ENCODE assay signal across 8 mouse cellular contexts in the genomic region with DNA sequence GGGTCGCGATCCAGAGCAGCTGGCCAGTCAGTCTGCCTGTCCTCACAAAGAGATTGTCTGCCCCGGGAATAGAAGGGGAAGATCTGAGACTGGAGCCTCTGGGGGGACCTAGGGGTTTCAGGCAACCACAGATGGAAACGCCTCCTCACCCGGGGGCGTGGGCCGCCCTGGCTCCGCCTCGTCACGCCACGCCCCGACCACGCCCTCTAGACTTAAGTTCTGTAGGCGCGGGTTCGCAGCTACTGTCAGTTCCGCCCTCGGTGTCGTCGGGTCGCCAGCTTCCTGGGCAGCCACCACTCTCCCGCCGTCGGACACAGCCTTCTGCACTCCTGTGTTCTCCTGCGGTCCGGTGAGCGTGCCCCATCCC. TPM values are rescaled to one million over a fixed set of nuclear protein-coding genes. Genes with fewer than 3 reads are reported as not detected.
A peak's percentile ranks its signal among the peaks of the same experiment; 100 is the strongest.
DNase-seq lines count a peak whose midpoint lies in the region; ATAC-seq and TF ChIP-seq lines count a peak whose summit lies in the region.

A gene (plus strand): TSS at position 221 of the 367 bp plus-strand sequence.

- ATAC-seq in hindbrain, embryonic 15.5 days (ENCODE audit: low FRiP score, low read depth), result no peak

- no peaks in the 10 kb centered on the region for H3K27me3 ChIP-seq in MEL (ENCODE audit: control insufficient read depth in 1 of 2, insufficient read depth in 2 of 2, low read length in 2 of 2)
- no peaks in the 10 kb centered on the region for H3K27me3 ChIP-seq in hindbrain, embryonic 15.5 days

- peak; percentile 76 to 97 for TF ChIP-seq POLR2A in MEL (IDR thresholded peaks at IDR 0.05; ENCODE audit: control insufficient read depth in 1 of 2, insufficient read depth in 1 of 2, low read depth in 1 of 2, low read length in 2 of 2, poor library complexity in 1 of 2)

- TF ChIP-seq EP300 in MEL (IDR thresholded peaks at IDR 0.05; ENCODE audit: low read depth in 1 of 2, low read length in 2 of 2), result 0 out of 4 replicates have a peak, but pooled peaks of 1 of the 2 experiments have one; percentile 11

- intact Hi-C loops in gastrocnemius, adult 2 months (cut with DNase I), result no loop called here

- peak within 1 kb of the TSS; percentile 99 for H3K27ac ChIP-seq in MEL (ENCODE audit: control insufficient read depth, low read depth, low read length)
- peak within 1 kb of the TSS; percentile 83 for H3K27ac ChIP-seq in gastrocnemius, adult 2 months
- peak within 1 kb of the TSS; percentile 49 for H3K27ac ChIP-seq in hindbrain, embryonic 15.5 days (replicated peaks)

- H3K79me2 ChIP-seq in MEL (ENCODE audit: control insufficient read depth, insufficient read depth, low read length, poor library complexity), result peaks cover 37% of the 10 kb centered on the region

- H3K4me3 ChIP-seq in MEL (ENCODE audit: control insufficient read depth in 1 of 2, insufficient read depth in 1 of 2, low read depth in 2 of 2, low read length in 2 of 2), result peak within 1 kb of the TSS; percentile 69 to 83
- peak within 1 kb of the TSS; percentile 78 for H3K4me3 ChIP-seq in gastrocnemius, adult 2 months
- peak within 1 kb of the TSS; percentile 37 for H3K4me3 ChIP-seq in hindbrain, embryonic 15.5 days

- no peak for TF ChIP-seq CTCF in MEL (IDR thresholded peaks at IDR 0.05 in 2 of 3, conservative IDR thresholded peaks at IDR 0.05 in 1 of 3; ENCODE audit: control insufficient read depth in 1 of 3, insufficient read depth in 1 of 3, low read depth in 2 of 3, low read length in 3 of 3, poor library complexity in 1 of 3, severe bottlenecking in 1 of 3)
- TF ChIP-seq CTCF in gastrocnemius, adult 2 months (IDR thresholded peaks at IDR 0.05), result no peak

- H3K9ac ChIP-seq in MEL (ENCODE audit: control insufficient read depth, low read depth, low read length, poor library complexity, severe bottlenecking), result peak within 1 kb of the TSS; percentile 90
- H3K9ac ChIP-seq in hindbrain, embryonic 15.5 days, result peak within 1 kb of the TSS; percentile 31

- peak; percentile 97 for DNase-seq in MEL (ENCODE audit: low read depth, low spot score)
- peak; percentile 90 for DNase-seq in c-Kit-positive CD71-negative TER-119-negative erythroid progenitor cells, embryonic 14.5 days (ENCODE audit: low read depth)
- peak; percentile 82 for DNase-seq in gastrocnemius, adult 2 months
- DNase-seq in layer of hippocampus, postnatal 36 days, result peak; percentile 60 to 64
- DNase-seq in lung, postnatal 25 days (ENCODE audit: low spot score), result peak; percentile 95
- DNase-seq in ovary, postnatal 36 days (ENCODE audit: low spot score), result peak; percentile 92
- peak; percentile 99 for DNase-seq in thymus, postnatal 4 days

- TF ChIP-seq RAD21 in MEL (IDR thresholded peaks at IDR 0.05; ENCODE audit: low read depth, low read length), result no peak

- no peaks in the 10 kb centered on the region for H3K9me3 ChIP-seq in MEL (replicated peaks; ENCODE audit: insufficient read depth, low read length)
- no peaks in the 10 kb centered on the region for H3K9me3 ChIP-seq in hindbrain, embryonic 15.5 days

- peak within 1 kb of the TSS; percentile 65 for H3K4me2 ChIP-seq in hindbrain, embryonic 15.5 days

- under 1% methylated on average over 27 of the region's 27 CpGs for WGBS in hindbrain, embryonic 15.5 days

- peaks cover 0 to 11% of the 10 kb centered on the region in 2 experiments; a peak in 3 of 4 replicates for H3K36me3 ChIP-seq in MEL (ENCODE audit: control insufficient read depth in 1 of 2, insufficient read depth in 2 of 2, low read length in 2 of 2)
- no peaks in the 10 kb centered on the region for H3K36me3 ChIP-seq in hindbrain, embryonic 15.5 days

- H3K4me1 ChIP-seq in MEL (ENCODE audit: control insufficient read depth in 1 of 2, insufficient read depth in 2 of 2, low read length in 2 of 2), result peaks cover 3 to 12% of the 10 kb centered on the region in 2 experiments; a peak in 3 of 4 replicates
- peaks cover 48% of the 10 kb centered on the region for H3K4me1 ChIP-seq in hindbrain, embryonic 15.5 days (replicated peaks)

TF ChIP-seq in MEL, 35 proteins besides CTCF, POLR2A, EP300 and RAD21:
- TF ChIP-seq RCOR1 (IDR thresholded peaks at IDR 0.05; ENCODE audit: low read depth, low read length) (no peak), HCFC1 (IDR thresholded peaks at IDR 0.05; ENCODE audit: low read depth, low read length) (peak; percentile 34), CHD2 (IDR thresholded peaks at IDR 0.05; ENCODE audit: low read length) (no peak), MAZ (IDR thresholded peaks at IDR 0.05; ENCODE audit: low read depth, low read length) (0 out of 2 replicates have a peak, but pooled peaks have one; percentile 44), BHLHE40 (IDR thresholded peaks at IDR 0.05; ENCODE audit: borderline replicate concordance, low read depth, low read length) (no peak), TBP (IDR thresholded peaks at IDR 0.05; ENCODE audit: low read depth, low read length) (peak; percentile 96), POLR2AphosphoS5 (IDR thresholded peaks at IDR 0.05; ENCODE audit: borderline replicate concordance, low read depth, low read length) (peak; percentile 94), ELF1 (IDR thresholded peaks at IDR 0.05; ENCODE audit: low read depth, low read length) (0 out of 2 replicates have a peak, but pooled peaks have one; percentile 36), USF1 (IDR thresholded peaks at IDR 0.05; ENCODE audit: low read depth, low read length) (no peak), ZNF384 (IDR thresholded peaks at IDR 0.05; ENCODE audit: low read depth, low read length) (no peak), TCF12 (IDR thresholded peaks at IDR 0.05; ENCODE audit: low read depth, low read length) (peak; percentile 51; the same call in 1 of the 2 replicates), ZKSCAN1 (IDR thresholded peaks at IDR 0.05; ENCODE audit: low read depth, low read length) (no peak), UBTF (IDR thresholded peaks at IDR 0.05; ENCODE audit: borderline replicate concordance, insufficient read depth, low read depth, low read length) (no peak), MYB (IDR thresholded peaks at IDR 0.05; ENCODE audit: low read depth, low read length) (no peak), MEF2A (IDR thresholded peaks at IDR 0.05; ENCODE audit: extremely low read depth, insufficient replicate concordance, low read depth, low read length, poor library complexity, severe bottlenecking) (no peak), POLR2AphosphoS2 (IDR thresholded peaks at IDR 0.05; ENCODE audit: low read length) (peak; percentile 95), SIN3A (IDR thresholded peaks at IDR 0.05; ENCODE audit: low read length) (peak; percentile 1), ZMIZ1 (IDR thresholded peaks at IDR 0.05; ENCODE audit: low read depth, low read length) (peak; percentile 98), NELFE (IDR thresholded peaks at IDR 0.05; ENCODE audit: low read depth, low read length) (peak; percentile 98)
TF ChIP-seq in MEL: peak in this region for 10.

RNA-seq across cellular contexts. Expression of the gene that starts here (rescaled TPM):
- total RNA-seq in MEL (2012; rRNA removed), result 139 and 156 TPM in 2 replicates
- polyA plus RNA-seq in MEL (2012; ENCODE audit: insufficient read depth in 1 of 2, insufficient read length in 2 of 2, low read depth in 1 of 2, low replicate concordance in 2 of 2, missing spikeins in 1 of 2), result 100 to 1,000 TPM in 1 of 2 experiments, not detected in 1; 724 TPM
- 10 to 100 TPM; 17.4 to 27.2 TPM for total RNA-seq in gastrocnemius, adult 2 months (2021)
- 77.4 and 81.8 TPM in 2 replicates for polyA plus RNA-seq in hindbrain, embryonic 15.5 days (2015; fragmentation: Nextera tagmentation; extraction: Ambion mirVana)
- total RNA-seq in layer of hippocampus, postnatal 36 days (2021), result 10 to 100 TPM; 67.5 to 87.2 TPM

Comparison
In these comparisons a context has a peak if more than half of its experiments do, and no peak if none do; other contexts are left out.
1. H3K27ac ChIP-seq: peak in every context shown above with its lines; median percentile 99 in MEL; 83 in gastrocnemius, adult 2 months; 49 in hindbrain, embryonic 15.5 days.